Mouse (Mus musculus) heart, embryonic 12.5 days (tissue): ENCODE measurements at regions not wholly inside any gene's neighbourhood (a gene's known extent, or its start where the extent isn't known, plus 50 kb on each side); places are given as distances from the start of the nearest gene placed in this dataset.

Source experiments
- ATAC-seq: fragments of 200-750 bp; cut with Nextera tagmentation; 2 replicates; pipeline ENCODE4 v1.8.0; 2017; ENCODE audit warnings: moderate TSS enrichment, moderate library complexity; ENCODE audit not compliant: insufficient number of reproducible peaks, low FRiP score
- H3K27ac ChIP-seq: fragments of 300-500 bp; sonication (generic); 2 replicates; pipeline ENCODE4 v1.5.1; 2016; ENCODE audit warnings: mild to moderate bottlenecking, moderate library complexity; ENCODE audit not compliant: poor library complexity, severe bottlenecking
- H3K27me3 ChIP-seq: fragments of 300-500 bp; sonication (generic); replicated peaks from 2 replicates; pipeline ENCODE4 v1.6.1; 2016; ENCODE audit warnings: mild to moderate bottlenecking, moderate library complexity
- H3K36me3 ChIP-seq: fragments of 300-500 bp; sonication (generic); 2 replicates; pipeline ENCODE4 v1.6.1; 2016; ENCODE audit warnings: mild to moderate bottlenecking, moderate library complexity
- H3K4me1 ChIP-seq: fragments of 300-500 bp; sonication (generic); replicated peaks from 2 replicates; pipeline ENCODE4 v1.6.1; 2016; ENCODE audit warnings: mild to moderate bottlenecking
- H3K4me2 ChIP-seq: fragments of 300-500 bp; sonication (generic); 2 replicates; pipeline ENCODE4 v1.6.1; 2016; ENCODE audit warnings: mild to moderate bottlenecking, moderate library complexity
- H3K4me3 ChIP-seq: fragments of 300-500 bp; sonication (generic); 2 replicates; pipeline ENCODE4 v1.5.1; 2016; ENCODE audit warnings: mild to moderate bottlenecking
- H3K9ac ChIP-seq: fragments of 300-500 bp; sonication (generic); 2 replicates; pipeline ENCODE4 v1.6.1; 2016; ENCODE audit warnings: mild to moderate bottlenecking, moderate library complexity
- H3K9me3 ChIP-seq: fragments of 300-500 bp; sonication (generic); replicated peaks from 2 replicates; pipeline ENCODE4 v1.6.1; 2016; ENCODE audit warnings: mild to moderate bottlenecking, moderate library complexity
- WGBS: fragments of 180-500 bp; shearing (Covaris S2); methylation state at CpG from one replicate; pipeline ENCODE4 v1.1.7; 2016; 5-methylcytosine and 5-hydroxymethylcytosine counted together

- H3K36me3 ChIP-seq = no peaks in the 10 kb centered on the region
- 28% methylated on average over 1 of the region's 1 CpGs for WGBS
Measured at GRCm38 (mm10) chr13:83112323-83112722, 391.5 kb upstream of the Mef2c start.

GRCm38 (mm10) chr13:83112741-83113140 is 391.1 kb upstream of the Mef2c start:
- H3K4me1 ChIP-seq = 0 out of 2 replicates have a peak, but pooled peaks cover 9% of the 10 kb centered on the region
- no peak for ATAC-seq
- no peaks in the 10 kb centered on the region for H3K36me3 ChIP-seq
- H3K9ac ChIP-seq = no peak overlapping the region
- no peaks in the 10 kb centered on the region for H3K9me3 ChIP-seq
- no peak overlapping the region for H3K4me3 ChIP-seq
- 62% methylated on average over 5 of the region's 5 CpGs for WGBS
- no peak overlapping the region for H3K27ac ChIP-seq
- H3K27me3 ChIP-seq = no peaks in the 10 kb centered on the region
- H3K4me2 ChIP-seq = no peak overlapping the region

More at GRCm38 (mm10) chr13:83112323-83112722, 391.5 kb upstream of the Mef2c start:
- no peak overlapping the region for H3K9ac ChIP-seq
- H3K4me2 ChIP-seq = no peak overlapping the region
- no peak overlapping the region for H3K27ac ChIP-seq
- no peak for ATAC-seq
- 0 out of 2 replicates have a peak, but pooled peaks cover 9% of the 10 kb centered on the region for H3K4me1 ChIP-seq
- H3K4me3 ChIP-seq = no peak overlapping the region
- H3K9me3 ChIP-seq = no peaks in the 10 kb centered on the region
- no peaks in the 10 kb centered on the region for H3K27me3 ChIP-seq

GRCm38 (mm10) chr13:83113808-83114207 is 390.0 kb upstream of the Mef2c start:
- no peak overlapping the region for H3K4me3 ChIP-seq
- H3K36me3 ChIP-seq = no peaks in the 10 kb centered on the region
- ATAC-seq = no peak

GRCm38 (mm10) chr13:83114401-83114800 is 389.4 kb upstream of the Mef2c start:
- no peaks in the 10 kb centered on the region for H3K36me3 ChIP-seq
- ATAC-seq = no peak
- H3K4me3 ChIP-seq = no peak overlapping the region
- H3K9me3 ChIP-seq = no peaks in the 10 kb centered on the region
- WGBS = 77% methylated on average over 2 of the region's 2 CpGs
- no peak overlapping the region for H3K9ac ChIP-seq
- no peak overlapping the region for H3K27ac ChIP-seq
- H3K4me2 ChIP-seq = no peak overlapping the region
- 0 out of 2 replicates have a peak, but pooled peaks cover 9% of the 10 kb centered on the region for H3K4me1 ChIP-seq
- H3K27me3 ChIP-seq = no peaks in the 10 kb centered on the region

More at GRCm38 (mm10) chr13:83113808-83114207, 390.0 kb upstream of the Mef2c start:
- Histone ChIP-seq H3K27me3 (no peaks in the 10 kb centered on the region), H3K9me3 (no peaks in the 10 kb centered on the region), H3K4me1 (0 out of 2 replicates have a peak, but pooled peaks cover 9% of the 10 kb centered on the region), H3K4me2 (no peak overlapping the region), H3K27ac (no peak overlapping the region), H3K9ac (no peak overlapping the region)

- Histone ChIP-seq H3K9me3 (no peaks in the 10 kb centered on the region), H3K27me3 (no peaks in the 10 kb centered on the region), H3K36me3 (no peaks in the 10 kb centered on the region), H3K27ac (no peak overlapping the region), H3K4me1 (0 out of 2 replicates have a peak, but pooled peaks cover 9% of the 10 kb centered on the region), H3K4me2 (no peak overlapping the region), H3K9ac (no peak overlapping the region), H3K4me3 (no peak overlapping the region)
- WGBS = 84% methylated on average over 2 of the region's 2 CpGs
- no peak for ATAC-seq
Measured at GRCm38 (mm10) chr13:83115691-83116090, 388.1 kb upstream of the Mef2c start.

GRCm38 (mm10) chr13:83120343-83120742 is 383.5 kb upstream of the Mef2c start:
- no peak overlapping the region for H3K4me3 ChIP-seq
- no peak for ATAC-seq

DNA sequence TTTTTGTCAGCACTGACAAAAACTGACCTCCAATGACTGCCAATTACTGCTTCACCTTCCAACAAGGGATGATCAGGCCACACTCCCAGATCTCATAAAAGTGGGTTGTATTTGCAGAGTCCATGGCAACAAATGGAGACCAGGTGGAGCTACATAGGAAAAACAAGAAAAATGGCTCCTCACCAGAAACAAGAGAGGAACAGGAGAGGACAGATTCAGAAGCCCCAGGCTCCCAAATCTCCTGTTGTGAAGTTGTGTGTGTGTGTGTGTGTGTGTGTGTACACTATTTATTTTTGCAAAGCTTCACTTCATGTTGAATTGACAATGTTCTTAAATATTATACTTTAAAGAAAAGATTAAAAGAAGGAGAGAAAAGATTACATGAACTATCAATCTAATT is 380.2 kb upstream of the Mef2c start:
- H3K4me1 ChIP-seq = no peaks in the 10 kb centered on the region
- H3K4me3 ChIP-seq = no peak overlapping the region
- no peaks in the 10 kb centered on the region for H3K27me3 ChIP-seq
- no peak overlapping the region for H3K27ac ChIP-seq
- no peak overlapping the region for H3K9ac ChIP-seq
- no peak overlapping the region for H3K4me2 ChIP-seq
- ATAC-seq = no peak
- no peaks in the 10 kb centered on the region for H3K9me3 ChIP-seq
- no peaks in the 10 kb centered on the region for H3K36me3 ChIP-seq

More at GRCm38 (mm10) chr13:83120343-83120742, 383.5 kb upstream of the Mef2c start:
- no peak overlapping the region for H3K9ac ChIP-seq
- no peak overlapping the region for H3K4me2 ChIP-seq
- H3K27me3 ChIP-seq = no peaks in the 10 kb centered on the region
- H3K27ac ChIP-seq = no peak overlapping the region
- WGBS = 75% methylated on average over 4 of the region's 4 CpGs
- no peaks in the 10 kb centered on the region for H3K36me3 ChIP-seq
- no peaks in the 10 kb centered on the region for H3K9me3 ChIP-seq
- no peaks in the 10 kb centered on the region for H3K4me1 ChIP-seq

- WGBS = 77% methylated on average over 2 of the region's 2 CpGs
- H3K27me3 ChIP-seq = no peaks in the 10 kb centered on the region
- H3K9ac ChIP-seq = no peak overlapping the region
- no peaks in the 10 kb centered on the region for H3K9me3 ChIP-seq
- H3K36me3 ChIP-seq = no peaks in the 10 kb centered on the region
- no peak for ATAC-seq
- no peaks in the 10 kb centered on the region for H3K4me1 ChIP-seq
- H3K4me3 ChIP-seq = no peak overlapping the region
- H3K27ac ChIP-seq = no peak overlapping the region
- H3K4me2 ChIP-seq = no peak overlapping the region
Measured at GRCm38 (mm10) chr13:83124651-83125050, 379.2 kb upstream of the Mef2c start.

DNA sequence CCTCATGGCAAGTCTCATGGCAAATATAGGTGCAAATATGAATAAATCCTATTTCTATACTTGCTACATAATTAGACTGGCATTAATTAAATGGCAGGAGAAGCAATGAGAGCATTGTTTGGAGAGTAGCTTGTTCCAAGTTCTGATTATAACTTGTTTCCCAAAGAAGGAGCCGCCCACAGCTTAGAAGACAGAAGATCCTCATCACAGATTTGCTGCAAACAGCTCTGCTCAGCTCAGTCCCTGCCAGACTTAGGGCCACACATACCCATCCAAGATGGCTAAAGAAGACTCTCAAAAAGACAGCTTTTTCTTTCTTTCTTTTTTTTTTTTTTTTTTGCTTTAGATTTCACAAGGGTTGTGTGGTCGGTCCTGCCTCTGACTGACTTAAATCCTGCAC is 377.4 kb upstream of the Mef2c start:
- Histone ChIP-seq H3K27me3 (no peaks in the 10 kb centered on the region), H3K9me3 (no peaks in the 10 kb centered on the region), H3K27ac (no peak overlapping the region), H3K9ac (no peak overlapping the region), H3K4me2 (no peak overlapping the region), H3K4me3 (no peak overlapping the region), H3K36me3 (no peaks in the 10 kb centered on the region), H3K4me1 (peaks cover 4% of the 10 kb centered on the region; the same call in 1 of the 2 replicates)
- ATAC-seq = no peak
- WGBS = 83% methylated on average over 2 of the region's 2 CpGs

GRCm38 (mm10) chr13:83131129-83131981 is 372.5 kb upstream of the Mef2c start:
- no peaks in the 10 kb centered on the region for H3K27me3 ChIP-seq

GRCm38 (mm10) chr13:83131982-83132354 is 371.9 kb upstream of the Mef2c start:
- H3K36me3 ChIP-seq = no peaks in the 10 kb centered on the region
- H3K27me3 ChIP-seq = no peaks in the 10 kb centered on the region
- no peaks in the 10 kb centered on the region for H3K9me3 ChIP-seq
- no peak for ATAC-seq
- peaks cover 4% of the 10 kb centered on the region; the same call in 1 of the 2 replicates for H3K4me1 ChIP-seq
- no peak overlapping the region for H3K4me2 ChIP-seq
- H3K27ac ChIP-seq = no peak overlapping the region
- H3K9ac ChIP-seq = no peak overlapping the region
- H3K4me3 ChIP-seq = no peak overlapping the region
- 61% methylated on average over 1 of the region's 1 CpGs for whole genome bisulfite sequencing

More at GRCm38 (mm10) chr13:83131129-83131981, 372.5 kb upstream of the Mef2c start:
- no peak overlapping the region for H3K9ac ChIP-seq
- ATAC-seq = no peak
- H3K4me2 ChIP-seq = no peak overlapping the region
- H3K9me3 ChIP-seq = no peaks in the 10 kb centered on the region
- no peaks in the 10 kb centered on the region for H3K36me3 ChIP-seq
- 47% methylated on average over 7 of the region's 7 CpGs for WGBS
- no peak overlapping the region for H3K27ac ChIP-seq
- H3K4me1 ChIP-seq = peaks cover 4% of the 10 kb centered on the region; the same call in 1 of the 2 replicates
- no peak overlapping the region for H3K4me3 ChIP-seq
